ENCODE assay signal across 26 mouse cellular contexts in the genomic region with DNA sequence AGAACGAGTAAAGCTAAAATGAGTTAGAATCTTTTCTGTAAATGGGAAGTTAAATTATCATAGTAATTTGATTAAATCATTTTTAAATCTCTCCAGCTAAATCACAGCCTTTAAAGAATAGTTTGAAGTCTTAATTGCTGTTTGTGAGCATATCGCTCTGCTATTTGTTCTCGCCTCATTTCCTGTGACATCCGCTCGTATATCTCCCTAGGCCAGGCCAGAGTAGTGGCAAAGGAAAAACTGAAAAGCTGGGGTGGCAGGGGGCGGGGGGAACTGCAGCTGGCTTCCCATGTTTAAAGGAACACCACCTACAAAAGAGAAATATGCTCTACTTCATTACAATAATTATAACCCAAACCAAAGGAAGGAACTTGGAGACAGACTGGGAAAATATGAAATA. TPM values are rescaled to one million over a fixed set of nuclear protein-coding genes. Genes with fewer than 3 reads are reported as not detected.
DNase-seq lines count a peak whose midpoint lies in the region; ATAC-seq and TF ChIP-seq lines count a peak whose summit lies in the region.
"Had no signal": no experiment of that assay in that cellular context is flagged by ENCODE, and none has a peak within 500 bp of the region (broad histone marks: within the 10 kb centered on the region; RNA-seq: fewer than 3 reads in every experiment).

No protein-coding gene starts in this region.

- TF ChIP-seq EP300 in MEL (IDR thresholded peaks at IDR 0.05; ENCODE audit: low read depth in 1 of 2, low read length in 2 of 2): no peak

- ATAC-seq in kidney, embryonic 16.5 days (ENCODE audit: low FRiP score, low TSS enrichment): peak; percentile 75; the same call in 1 of the 2 replicates
- ATAC-seq in hindbrain, embryonic 11.5 days (ENCODE audit: low FRiP score): no peak
- ATAC-seq: activated CD4-positive, CD25-positive, alpha-beta regulatory T cell, adult 4 months; forebrain, embryonic 14.5 days; liver, postnatal 0 days had no signal

- no peak for TF ChIP-seq CTCF in MEL (IDR thresholded peaks at IDR 0.05 in 2 of 3, conservative IDR thresholded peaks at IDR 0.05 in 1 of 3; ENCODE audit: control insufficient read depth in 1 of 3, insufficient read depth in 1 of 3, low read depth in 2 of 3, low read length in 3 of 3, poor library complexity in 1 of 3, severe bottlenecking in 1 of 3)

- no peak overlapping the region for H3K9ac ChIP-seq in kidney, embryonic 16.5 days (replicated peaks; ENCODE audit: low read length)
- H3K9ac ChIP-seq in MEL (ENCODE audit: control insufficient read depth, low read depth, low read length, poor library complexity, severe bottlenecking): no peak overlapping the region
- no peak overlapping the region for H3K9ac ChIP-seq in hindbrain, embryonic 11.5 days (ENCODE audit: low read depth, low read length)
- H3K9ac ChIP-seq: embryonic facial prominence, embryonic 12.5 days; hindbrain, embryonic 14.5 days; liver, postnatal 0 days; midbrain, embryonic 12.5 days had no signal

- no peak for TF ChIP-seq RAD21 in MEL (IDR thresholded peaks at IDR 0.05; ENCODE audit: low read depth, low read length)

- 0 out of 2 replicates have a peak, but pooled peaks cover 3% of the 10 kb centered on the region for H3K4me1 ChIP-seq in kidney, embryonic 16.5 days (ENCODE audit: insufficient read depth, low read length)
- H3K4me1 ChIP-seq in MEL (ENCODE audit: control insufficient read depth in 1 of 2, insufficient read depth in 2 of 2, low read length in 2 of 2): no peaks in the 10 kb centered on the region
- no peaks in the 10 kb centered on the region for H3K4me1 ChIP-seq in hindbrain, embryonic 11.5 days (replicated peaks; ENCODE audit: control insufficient read depth, insufficient read depth, low read length)
- H3K4me1 ChIP-seq: embryonic facial prominence, embryonic 12.5 days; heart, embryonic 10.5 days; midbrain, embryonic 12.5 days had no signal

- H3K4me3 ChIP-seq in kidney, embryonic 16.5 days (ENCODE audit: low read length): no peak overlapping the region
- no peak overlapping the region for H3K4me3 ChIP-seq in MEL (ENCODE audit: control insufficient read depth in 1 of 2, insufficient read depth in 1 of 2, low read depth in 2 of 2, low read length in 2 of 2)
- no peak overlapping the region for H3K4me3 ChIP-seq in hindbrain, embryonic 11.5 days (ENCODE audit: low read depth, low read length)
- H3K4me3 ChIP-seq: embryonic facial prominence, embryonic 12.5 days; erythroblast, embryonic 14.5 days; heart, embryonic 10.5 days; layer of hippocampus, adult 2 months; midbrain, embryonic 12.5 days had no signal

- no peak for TF ChIP-seq POLR2A in MEL (IDR thresholded peaks at IDR 0.05; ENCODE audit: control insufficient read depth in 1 of 2, insufficient read depth in 1 of 2, low read depth in 1 of 2, low read length in 2 of 2, poor library complexity in 1 of 2)

- no peaks in the 10 kb centered on the region for H3K9me3 ChIP-seq in kidney, embryonic 16.5 days (ENCODE audit: low read length)
- H3K9me3 ChIP-seq in MEL (replicated peaks; ENCODE audit: insufficient read depth, low read length): no peaks in the 10 kb centered on the region
- H3K9me3 ChIP-seq in hindbrain, embryonic 11.5 days (ENCODE audit: control insufficient read depth, low read length): no peaks in the 10 kb centered on the region
- H3K9me3 ChIP-seq: embryonic facial prominence, embryonic 12.5 days; heart, embryonic 10.5 days; midbrain, embryonic 12.5 days had no signal

- no peaks in the 10 kb centered on the region for H3K79me2 ChIP-seq in MEL (ENCODE audit: control insufficient read depth, insufficient read depth, low read length, poor library complexity)

- no peak overlapping the region for H3K4me2 ChIP-seq in kidney, embryonic 16.5 days (replicated peaks; ENCODE audit: low read depth, low read length)
- H3K4me2 ChIP-seq in hindbrain, embryonic 11.5 days (replicated peaks; ENCODE audit: low read depth, low read length): no peak overlapping the region
- H3K4me2 ChIP-seq: embryonic facial prominence, embryonic 12.5 days; hindbrain, embryonic 14.5 days; midbrain, embryonic 12.5 days had no signal

- H3K27ac ChIP-seq in kidney, embryonic 16.5 days (ENCODE audit: low read length): no peak overlapping the region
- no peak overlapping the region for H3K27ac ChIP-seq in MEL (ENCODE audit: control insufficient read depth, low read depth, low read length)
- H3K27ac ChIP-seq in hindbrain, embryonic 11.5 days (ENCODE audit: low read depth, low read length): no peak overlapping the region
- H3K27ac ChIP-seq: embryonic facial prominence, embryonic 12.5 days; heart, embryonic 10.5 days; hindbrain, embryonic 14.5 days; layer of hippocampus, adult 2 months; midbrain, embryonic 12.5 days had no signal

- 17% methylated on average over 6 of the region's 6 CpGs for WGBS in kidney, embryonic 16.5 days
- WGBS in hindbrain, embryonic 11.5 days: 72% methylated on average over 6 of the region's 6 CpGs

- H3K27me3 ChIP-seq in kidney, embryonic 16.5 days (ENCODE audit: insufficient read depth, low read length): no peaks in the 10 kb centered on the region
- H3K27me3 ChIP-seq in MEL (ENCODE audit: control insufficient read depth in 1 of 2, insufficient read depth in 2 of 2, low read length in 2 of 2): no peaks in the 10 kb centered on the region; a peak in 1 of 4 replicates
- H3K27me3 ChIP-seq in hindbrain, embryonic 11.5 days (ENCODE audit: control insufficient read depth, insufficient read depth, low read length): no peaks in the 10 kb centered on the region
- H3K27me3 ChIP-seq: embryonic facial prominence, embryonic 12.5 days; midbrain, embryonic 12.5 days had no signal

- H3K36me3 ChIP-seq in kidney, embryonic 16.5 days (ENCODE audit: insufficient read depth, low read length): no peaks in the 10 kb centered on the region
- H3K36me3 ChIP-seq in MEL (ENCODE audit: control insufficient read depth in 1 of 2, insufficient read depth in 2 of 2, low read length in 2 of 2): no peaks in the 10 kb centered on the region
- H3K36me3 ChIP-seq in hindbrain, embryonic 11.5 days (ENCODE audit: control insufficient read depth, insufficient read depth, low read length): no peaks in the 10 kb centered on the region
- H3K36me3 ChIP-seq: embryonic facial prominence, embryonic 12.5 days; midbrain, embryonic 12.5 days had no signal

- DNase-seq in embryo, embryonic 11 days: peak; percentile 28
- no peak for DNase-seq in embryo, embryonic 9.5 days (ENCODE audit: extremely low spot score)
- DNase-seq in kidney, adult 18-20 months: no peak
- DNase-seq in MEL (ENCODE audit: low read depth, low spot score): no peak
- peak; percentile 2 to 18 for DNase-seq in kidney, postnatal 36 days
- no peak for DNase-seq in hindbrain, embryonic 11.5 days (ENCODE audit: low spot score)
- DNase-seq in embryo, embryonic 10 days (ENCODE audit: low spot score): no peak
- DNase-seq: adrenal gland, postnatal 10 days; cerebellum, adult 11-12 months; cerebellum, postnatal 36 days; heart, postnatal 14 days; layer of hippocampus, postnatal 36 days; liver; liver, postnatal 0 days; thymus, postnatal 14 days had no signal

TF ChIP-seq in MEL, 35 proteins besides CTCF, POLR2A, EP300 and RAD21:
- TF ChIP-seq ZC3H11A (IDR thresholded peaks at IDR 0.05; ENCODE audit: low read depth, low read length): no peak
- no peak for TF ChIP-seq USF1 (IDR thresholded peaks at IDR 0.05; ENCODE audit: low read depth, low read length)
- TF ChIP-seq JUND (IDR thresholded peaks at IDR 0.05; ENCODE audit: low read depth, low read length): no peak
- no peak for TF ChIP-seq MYB (IDR thresholded peaks at IDR 0.05; ENCODE audit: low read depth, low read length)
- TF ChIP-seq RCOR1 (IDR thresholded peaks at IDR 0.05; ENCODE audit: low read depth, low read length): 0 out of 2 replicates have a peak, but pooled peaks have one; percentile 13
- TF ChIP-seq USF2 (IDR thresholded peaks at IDR 0.05; ENCODE audit: borderline replicate concordance in 1 of 2, insufficient read depth in 1 of 2, low read depth in 1 of 2, low read length in 2 of 2): no peak

RNA-seq across cellular contexts. Expression of a gene that starts 54.4 kb away (rescaled TPM):
- 0.05 TPM in 1 of 2 replicates, not detected in the other for polyA plus RNA-seq in kidney, embryonic 16.5 days (2015; fragmentation: Nextera tagmentation; extraction: Ambion mirVana)
- under 0.01 TPM in 2 replicates for total RNA-seq in MEL (2012; rRNA removed)
- under 1 TPM in 1 of 2 experiments, not detected in 1; 0.04 TPM for polyA plus RNA-seq in MEL (2012; ENCODE audit: insufficient read depth in 1 of 2, insufficient read length in 2 of 2, low read depth in 1 of 2, low replicate concordance in 2 of 2, missing spikeins in 1 of 2)
- polyA plus RNA-seq in hindbrain, embryonic 11.5 days (2014; fragmentation: Nextera tagmentation; extraction: Ambion mirVana): 0.26 and 0.39 TPM in 2 replicates
- total RNA-seq: gastrocnemius, adult 18-20 months; monocyte, adult 5-6 weeks had no signal
- polyA plus RNA-seq: erythroblast, embryonic 14.5 days; liver, postnatal 0 days had no signal

Comparison
In these comparisons a context has a peak if more than half of its experiments do, and no peak if none do; other contexts are left out.
1. DNase-seq: peak in embryo, embryonic 11 days (single experiment) and kidney, postnatal 36 days (2 of 2); none in embryo, embryonic 9.5 days (single experiment), kidney, adult 18-20 months (single experiment), MEL (single experiment), hindbrain, embryonic 11.5 days (single experiment) and embryo, embryonic 10 days (single experiment).